Mouse (Mus musculus) lung, embryonic 16.5 days (tissue): ENCODE measurements around the gene Zfp945. TPM values are rescaled to one million over a fixed set of nuclear protein-coding genes. Genes with fewer than 3 reads are reported as not detected.
"Not testable (repeated sequence)": the region's sequence is repeated elsewhere in the genome, so short reads cannot be mapped to it uniquely, and the experiment has no call there.

ENCODE experiments used
- ATAC-seq: fragments of 200-750 bp; cut with Nextera tagmentation; 2 replicates; pipeline ENCODE4 v1.8.0; 2017; ENCODE audit warnings: low read depth, mild to moderate bottlenecking, moderate library complexity
- H3K27ac ChIP-seq: fragments of 300-500 bp; sonication (generic); 2 replicates; pipeline ENCODE4 v1.5.1; 2014; ENCODE audit warnings: mild to moderate bottlenecking, control low read depth, low read length
- H3K27me3 ChIP-seq: fragments of 300-500 bp; sonication (generic); 2 replicates; pipeline ENCODE4 v1.6.1; 2014; ENCODE audit warnings: low read depth, low read length, mixed read lengths; ENCODE audit not compliant: control insufficient read depth, insufficient read depth
- H3K36me3 ChIP-seq: fragments of 300-500 bp; sonication (generic); 2 replicates; pipeline ENCODE4 v1.6.1; 2014; ENCODE audit warnings: low read length; ENCODE audit not compliant: control insufficient read depth, insufficient read depth
- H3K4me1 ChIP-seq: fragments of 300-500 bp; sonication (generic); replicated peaks from 2 replicates; pipeline ENCODE4 v1.6.1; 2014; ENCODE audit warnings: low read length, mixed read lengths; ENCODE audit not compliant: control insufficient read depth, insufficient read depth
- H3K4me2 ChIP-seq: fragments of 300-500 bp; sonication (generic); 2 replicates; pipeline ENCODE4 v1.6.1; 2014; ENCODE audit warnings: low read depth, low read length, control low read depth
- H3K4me3 ChIP-seq: fragments of 300-500 bp; sonication (generic); 2 replicates; pipeline ENCODE4 v1.5.1; 2014; ENCODE audit warnings: mild to moderate bottlenecking, low read length, control low read depth
- H3K9ac ChIP-seq: fragments of 300-500 bp; sonication (generic); 2 replicates; pipeline ENCODE4 v1.6.1; 2014; ENCODE audit warnings: low read length, control low read depth
- H3K9me3 ChIP-seq: fragments of 300-500 bp; sonication (generic); 2 replicates; pipeline ENCODE4 v1.6.1; 2016; ENCODE audit warnings: low read length; ENCODE audit not compliant: control insufficient read depth
- WGBS: fragments of 180-500 bp; shearing (Covaris S2); extraction: QIAGEN DNeasy Blood & Tissue Kit; methylation state at CpG from one replicate; pipeline ENCODE4 v1.1.7; 2014; 5-methylcytosine and 5-hydroxymethylcytosine counted together
- polyA plus RNA-seq: library from polyadenylated mRNA; unstranded; fragments of >200 nt; fragmentation: Nextera tagmentation; extraction: Ambion mirVana; gene quantifications from 2 replicates; pipeline ENCODE4 v1.2.1, GENCODE M21; 2015

Gene Zfp945
- polyA plus RNA-seq: 21.7 and 22.1 TPM in 2 replicates

- WGBS: 0% methylated on average over 20 of the region's 20 CpGs
- Histone ChIP-seq H3K9me3 (no peaks in the 10 kb centered on the region), H3K4me1 (peaks cover 5% of the 10 kb centered on the region), H3K27ac (peak within 1 kb of the TSS; percentile 95), H3K27me3 (no peaks in the 10 kb centered on the region), H3K4me3 (peak within 1 kb of the TSS; percentile 91), H3K36me3 (peaks cover 15% of the 10 kb centered on the region), H3K4me2 (peak within 1 kb of the TSS; percentile 66), H3K9ac (peak within 1 kb of the TSS; percentile 90)
- peak; percentile 98 for ATAC-seq
These were observed at the start of gene Zfp945 for GRCm38 (mm10) chr17:22866845-22867481. Zfp945 (minus strand) TSS chr17:22867134.

GRCm38 (mm10) chr17:22888302-22888701 lies 21.4 kb upstream of the Zfp945 start:
- no peaks in the 10 kb centered on the region for H3K4me1 ChIP-seq

GRCm38 (mm10) chr17:22884059-22884698 lies 17.2 kb upstream of the Zfp945 start:
- whole genome bisulfite sequencing: 53% methylated on average over 10 of the region's 10 CpGs
- Histone ChIP-seq H3K9me3 (no peaks in the 10 kb centered on the region; the same call in 1 of the 2 replicates), H3K4me1 (no peaks in the 10 kb centered on the region), H3K4me3 (no peak overlapping the region), H3K27ac (no peak overlapping the region), H3K9ac (no peak overlapping the region), H3K27me3 (no peaks in the 10 kb centered on the region), H3K4me2 (no peak overlapping the region), H3K36me3 (no peaks in the 10 kb centered on the region)
- no peak for ATAC-seq

More at GRCm38 (mm10) chr17:22888302-22888701, 21.4 kb upstream of the Zfp945 start:
- H3K4me2 ChIP-seq: no peak overlapping the region
- H3K27ac ChIP-seq: no peak overlapping the region
- H3K9me3 ChIP-seq: peaks cover 2% of the 10 kb centered on the region
- H3K9ac ChIP-seq: no peak overlapping the region
- H3K4me3 ChIP-seq: no peak overlapping the region
- H3K27me3 ChIP-seq: no peaks in the 10 kb centered on the region
- no peak for ATAC-seq
- 74% methylated on average over 3 of the region's 3 CpGs for WGBS
- H3K36me3 ChIP-seq: no peaks in the 10 kb centered on the region

DNA sequence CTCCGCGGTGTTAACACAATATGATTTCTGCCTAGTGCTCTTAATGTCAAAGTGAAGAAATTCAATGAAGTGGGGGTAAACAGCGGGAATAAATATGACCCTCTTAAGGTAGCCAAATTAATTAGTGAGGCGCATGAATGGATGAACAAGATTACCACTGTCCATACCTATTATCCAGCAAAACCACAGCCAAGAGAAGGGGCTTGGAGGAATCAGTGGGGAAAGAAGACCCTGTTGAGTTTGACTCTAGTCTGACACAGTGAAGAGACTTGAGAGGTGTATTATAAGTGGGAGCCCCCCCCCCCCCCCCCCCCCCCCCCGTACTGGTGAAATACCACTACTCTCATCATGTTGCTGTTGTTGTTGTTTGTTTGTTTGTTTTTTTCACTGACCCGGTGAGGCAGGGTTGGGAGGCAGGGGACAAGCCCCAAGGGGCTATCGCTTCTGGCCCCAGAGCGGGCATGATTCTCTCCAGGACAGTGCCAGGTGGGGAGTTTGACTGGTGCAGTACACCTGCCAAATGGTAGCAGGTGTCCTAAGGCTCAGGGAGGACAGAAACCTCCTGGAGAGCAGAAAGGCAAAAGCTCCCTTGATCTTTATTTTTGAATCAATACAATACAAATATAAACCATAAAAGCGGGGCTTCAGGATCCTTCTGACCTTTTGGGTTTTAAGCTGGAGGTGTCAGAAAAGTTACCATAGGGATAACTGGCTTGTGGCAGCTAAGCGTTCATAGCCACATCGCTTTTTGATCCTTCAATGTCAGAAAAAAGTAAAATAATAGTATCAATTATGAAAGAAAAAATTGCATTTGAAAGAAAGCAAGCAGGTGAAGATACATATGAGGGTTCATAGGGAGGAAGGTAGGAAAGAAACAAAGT lies 10.7 kb upstream of the Zfp945 start:
- WGBS: 90% methylated on average over 11 of the region's 11 CpGs
- no peak overlapping the region for H3K4me2 ChIP-seq
- H3K4me1 ChIP-seq: no peaks in the 10 kb centered on the region
- no peaks in the 10 kb centered on the region for H3K36me3 ChIP-seq
- no peak overlapping the region for H3K4me3 ChIP-seq
- no peaks in the 10 kb centered on the region for H3K27me3 ChIP-seq
- no peak overlapping the region for H3K9ac ChIP-seq
- no peak for ATAC-seq
- H3K9me3 ChIP-seq: peaks cover 5% of the 10 kb centered on the region
- H3K27ac ChIP-seq: no peak overlapping the region

- 92% methylated on average over 20 of the region's 20 CpGs for WGBS
- no peaks in the 10 kb centered on the region for H3K27me3 ChIP-seq
- no peak overlapping the region for H3K4me3 ChIP-seq
- H3K4me2 ChIP-seq: no peak overlapping the region
- ATAC-seq: no peak
- H3K4me1 ChIP-seq: no peaks in the 10 kb centered on the region
- peaks cover 5% of the 10 kb centered on the region for H3K9me3 ChIP-seq
- no peaks in the 10 kb centered on the region for H3K36me3 ChIP-seq
- no peak overlapping the region for H3K27ac ChIP-seq
- H3K9ac ChIP-seq: no peak overlapping the region
These were observed 9.4 kb upstream of the Zfp945 start for GRCm38 (mm10) chr17:22876316-22876715.

- not testable (repeated sequence) for H3K36me3 ChIP-seq, H3K27ac ChIP-seq, H3K4me1 ChIP-seq, H3K4me2 ChIP-seq, H3K9me3 ChIP-seq, ATAC-seq, H3K9ac ChIP-seq, H3K4me3 ChIP-seq, H3K27me3 ChIP-seq
- WGBS: 81% methylated on average over 4 of the region's 4 CpGs
These were observed 8.6 kb upstream of the Zfp945 start for GRCm38 (mm10) chr17:22875549-22875948.

DNA sequence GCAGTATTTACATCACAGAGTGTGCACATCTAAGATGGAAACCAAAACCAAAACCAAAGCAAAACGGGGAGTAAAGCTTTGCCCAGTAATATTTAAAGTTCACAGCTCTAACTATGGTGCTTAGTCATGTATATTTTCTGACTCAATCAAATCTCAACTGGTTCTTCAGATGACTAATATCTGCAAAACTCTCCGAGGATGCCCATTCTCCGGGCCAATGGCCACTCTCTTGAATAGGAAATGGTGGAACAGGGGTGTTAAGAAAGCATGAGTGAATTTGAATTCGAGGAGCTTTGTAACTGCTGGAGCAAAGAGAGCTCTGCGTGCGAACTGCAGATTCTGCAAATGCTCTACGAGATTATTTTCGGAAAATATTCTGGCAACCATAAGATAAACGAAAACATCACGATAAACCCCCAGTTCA lies 501 bp downstream of the Zfp945 start:
- peak; percentile 20 for ATAC-seq
- Histone ChIP-seq H3K4me3 (peak overlapping the region; percentile 91), H3K9me3 (no peaks in the 10 kb centered on the region), H3K27ac (peak overlapping the region; percentile 95), H3K36me3 (peaks cover 18% of the 10 kb centered on the region), H3K27me3 (no peaks in the 10 kb centered on the region), H3K4me2 (peak overlapping the region; percentile 66), H3K4me1 (peaks cover 5% of the 10 kb centered on the region), H3K9ac (peak overlapping the region; percentile 90)
- under 1% methylated on average over 10 of the region's 10 CpGs for WGBS

DNA sequence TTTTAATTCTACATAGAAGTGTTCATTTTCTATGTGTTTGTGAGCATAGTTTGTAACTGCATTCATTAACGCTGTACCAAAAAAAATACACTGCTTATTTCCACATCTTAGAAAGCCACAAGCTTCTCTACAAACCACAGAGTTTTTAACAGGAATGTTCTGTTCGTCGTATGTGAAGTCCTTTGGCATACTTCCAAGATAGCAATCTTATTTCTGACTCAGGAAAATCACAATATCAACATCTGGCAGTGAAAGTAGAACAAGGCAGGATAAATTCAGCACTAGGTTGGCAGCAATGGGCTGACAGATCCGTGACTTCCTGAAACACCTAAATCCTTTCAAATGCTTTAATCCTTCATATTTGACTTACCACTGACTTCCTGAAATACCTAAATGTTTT lies 45.8 kb downstream of the Zfp945 start:
- no peak for ATAC-seq
- WGBS: 39% methylated on average over 4 of the region's 4 CpGs
- H3K27me3 ChIP-seq: no peaks in the 10 kb centered on the region

GRCm38 (mm10) chr17:22818199-22818595 lies 48.7 kb downstream of the Zfp945 start:
- WGBS: 52% methylated on average over 3 of the region's 3 CpGs
- Histone ChIP-seq H3K27me3 (no peaks in the 10 kb centered on the region), H3K36me3 (no peaks in the 10 kb centered on the region), H3K4me1 (no peaks in the 10 kb centered on the region), H3K27ac (no peak overlapping the region), H3K4me2 (peak overlapping the region; percentile 54), H3K9ac (no peak overlapping the region; the same call in 1 of the 2 replicates), H3K9me3 (no peaks in the 10 kb centered on the region), H3K4me3 (peak overlapping the region; percentile 78)
- ATAC-seq: no peak

More for the DNA sequence above, 45.8 kb downstream of the Zfp945 start:
- no peak overlapping the region for H3K4me3 ChIP-seq
- no peak overlapping the region for H3K27ac ChIP-seq
- H3K9me3 ChIP-seq: no peaks in the 10 kb centered on the region
- H3K4me2 ChIP-seq: no peak overlapping the region
- H3K36me3 ChIP-seq: no peaks in the 10 kb centered on the region
- H3K4me1 ChIP-seq: no peaks in the 10 kb centered on the region
- no peak overlapping the region for H3K9ac ChIP-seq
